Mouse (Mus musculus) kidney, postnatal 25 days (tissue): Measurements from ENCODE around the gene Alpk3.
"Not testable (repeated sequence)": the region's sequence is repeated elsewhere in the genome, so short reads cannot be mapped to it uniquely, and the experiment has no call there.

ENCODE experiments used
- DNase-seq, 2 experiments: peaks; one replicate each; pipeline ENCODE4 v3.0.0; 2021; ENCODE audit warnings: mixed read lengths in 2 of 2

The Alpk3 gene

GRCm38 (mm10) chr7:81133416-81133815 is 76.0 kb downstream of the Alpk3 start:
- no peak for DNase-seq

GRCm38 (mm10) chr7:81133941-81134340 is 76.5 kb downstream of the Alpk3 start:
- DNase-seq: no peak

- peak; percentile 80 to 89 for DNase-seq
Measured at GRCm38 (mm10) chr7:81134614-81135067, 77.2 kb downstream of the Alpk3 start.

GRCm38 (mm10) chr7:81137292-81137691 is 79.9 kb downstream of the Alpk3 start:
- no peak for DNase-seq

GRCm38 (mm10) chr7:81139100-81139499 is 81.7 kb downstream of the Alpk3 start:
- DNase-seq: peak; percentile 84 to 89

- no peak for DNase-seq
Measured at GRCm38 (mm10) chr7:81139671-81140404, 82.4 kb downstream of the Alpk3 start.

GRCm38 (mm10) chr7:81141541-81141940 is 84.1 kb downstream of the Alpk3 start:
- no peak for DNase-seq

- not testable (repeated sequence) for DNase-seq
Measured at GRCm38 (mm10) chr7:81143056-81143455, 85.7 kb downstream of the Alpk3 start.

GRCm38 (mm10) chr7:81149759-81150158 is 92.4 kb downstream of the Alpk3 start:
- no peak for DNase-seq

- no peak for DNase-seq
Measured at GRCm38 (mm10) chr7:81151216-81151615, 93.8 kb downstream of the Alpk3 start.

- no peak for DNase-seq
Measured at GRCm38 (mm10) chr7:81152306-81152705, 94.9 kb downstream of the Alpk3 start.

- DNase-seq: no peak
Measured at GRCm38 (mm10) chr7:81152826-81153225, 95.4 kb downstream of the Alpk3 start.

GRCm38 (mm10) chr7:81153327-81153726 is 95.9 kb downstream of the Alpk3 start:
- DNase-seq: no peak

- DNase-seq: not testable (repeated sequence)
Measured at GRCm38 (mm10) chr7:81154244-81154643, 96.8 kb downstream of the Alpk3 start.

GRCm38 (mm10) chr7:81154960-81155359 is 97.6 kb downstream of the Alpk3 start:
- DNase-seq: peak; percentile 66 to 69
